Mouse (Mus musculus): ENCODE measurements around the gene Gm31571. TPM values are rescaled to one million over a fixed set of nuclear protein-coding genes. Genes with fewer than 3 reads are reported as not detected.
"Not testable (repeated sequence)": the region's sequence is repeated elsewhere in the genome, so short reads cannot be mapped to it uniquely, and the experiment has no call there.

Gene Gm31571
- total RNA-seq (2015) (not detected in 2 replicates), total RNA-seq (2017) (not detected in 2 replicates)

DNA sequence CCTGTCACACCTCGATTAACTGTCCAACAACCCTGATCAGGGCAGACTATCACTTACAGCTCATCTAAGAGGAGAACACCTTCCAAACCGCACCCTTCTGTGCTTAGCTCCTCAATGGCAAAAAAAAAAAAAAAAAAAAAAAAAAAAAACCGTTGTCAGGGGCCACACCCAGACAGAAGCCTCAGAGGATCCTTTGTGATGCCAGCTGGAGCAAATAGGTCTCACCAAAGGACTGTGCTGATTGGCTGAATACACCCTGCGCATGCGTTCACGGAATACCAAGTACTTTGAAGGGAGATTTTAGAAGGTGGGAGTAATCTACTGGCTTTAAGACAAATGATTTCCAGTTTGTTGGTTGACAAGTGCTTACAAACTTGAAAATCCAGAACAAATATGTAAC lies at the start of gene Gm31571:
Gm31571 (minus strand) TSS at position 101 of the 400 bp plus-strand sequence.
- not testable (repeated sequence) for ATAC-seq (replicated peaks; ENCODE audit: poor library complexity)

All from megakaryocyte progenitor cell, adult 5-6 weeks (primary cell).